Mouse (Mus musculus): ENCODE measurements around the gene Fmnl3. TPM values are rescaled to one million over a fixed set of nuclear protein-coding genes. Genes with fewer than 3 reads are reported as not detected.
"Not testable (repeated sequence)": the region's sequence is repeated elsewhere in the genome, so short reads cannot be mapped to it uniquely, and the experiment has no call there.

Fmnl3 gene
- total RNA-seq, 2 experiments from 2014 or later: 5.5 to 7.2 TPM

DNA sequence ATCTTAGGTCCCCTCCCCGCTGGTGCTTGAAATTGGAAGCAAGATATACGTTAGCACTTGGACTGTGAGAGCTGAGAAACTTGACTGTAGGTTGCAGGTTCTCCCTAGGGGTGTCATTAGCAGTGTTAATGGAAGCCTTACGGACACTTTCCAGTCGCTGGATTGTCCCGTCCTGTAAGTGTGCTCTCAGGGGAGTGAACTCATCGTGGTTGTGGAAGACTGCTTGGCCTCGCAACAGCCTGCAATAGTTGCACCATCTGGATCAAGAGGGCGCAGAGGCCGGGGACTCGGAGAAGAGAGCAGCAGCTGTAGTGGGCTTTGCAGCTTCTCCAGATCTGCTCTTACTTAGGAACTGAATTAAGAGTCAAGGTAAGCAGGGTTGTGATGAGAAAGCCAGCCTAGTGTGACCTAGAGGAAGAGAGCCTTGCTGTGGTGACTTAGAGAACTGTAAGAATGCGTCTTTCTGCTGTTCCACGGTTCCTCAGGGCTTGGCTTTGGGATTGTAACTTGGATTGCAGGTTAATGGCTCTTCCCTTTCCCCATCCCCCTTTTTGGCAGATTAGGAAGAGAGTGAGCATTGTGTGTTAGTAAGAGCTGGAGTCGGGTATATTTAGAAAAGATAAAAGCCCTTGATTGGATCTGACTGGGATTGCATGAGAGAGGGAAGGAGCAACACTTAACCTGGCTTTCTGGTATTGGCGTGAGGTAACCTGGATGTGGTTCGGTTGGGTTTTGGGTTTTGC, 29.4 kb upstream of the Fmnl3 start:
- DNase-seq: peak; percentile 50
- peak overlapping the region; percentile 26 for H3K4me3 ChIP-seq
- intact Hi-C loops (cut with DNase I): no loop called here
- H3K27ac ChIP-seq: peak overlapping the region; percentile 21
- no peak for TF ChIP-seq CTCF (IDR thresholded peaks at IDR 0.05)

DNA sequence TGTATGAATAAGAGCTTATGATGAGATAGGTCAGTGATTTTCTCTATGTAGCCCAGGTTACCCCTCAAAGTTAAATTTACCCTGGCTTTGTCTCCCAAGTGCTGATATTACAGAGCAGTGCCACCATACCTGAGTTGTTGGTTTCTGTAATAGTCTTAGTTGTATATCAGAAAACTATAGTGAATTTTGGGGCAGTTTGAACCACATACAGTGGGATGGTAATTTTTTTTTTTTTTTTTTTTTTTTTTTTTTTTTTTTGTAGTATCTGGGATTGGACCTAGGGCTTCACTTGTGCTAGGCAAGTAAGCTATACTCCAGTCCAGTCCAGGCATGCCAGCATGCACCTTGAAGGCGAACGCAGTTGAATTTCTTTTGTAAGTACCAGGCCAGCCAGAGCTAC, 27.3 kb upstream of the Fmnl3 start:
- Histone ChIP-seq H3K27ac (peak overlapping the region; percentile 55; the same call in 1 of the 2 replicates), H3K4me3 (no peak overlapping the region)
- intact Hi-C loops (cut with DNase I): no loop called here
- TF ChIP-seq CTCF (IDR thresholded peaks at IDR 0.05): no peak
- no peak for DNase-seq

DNA sequence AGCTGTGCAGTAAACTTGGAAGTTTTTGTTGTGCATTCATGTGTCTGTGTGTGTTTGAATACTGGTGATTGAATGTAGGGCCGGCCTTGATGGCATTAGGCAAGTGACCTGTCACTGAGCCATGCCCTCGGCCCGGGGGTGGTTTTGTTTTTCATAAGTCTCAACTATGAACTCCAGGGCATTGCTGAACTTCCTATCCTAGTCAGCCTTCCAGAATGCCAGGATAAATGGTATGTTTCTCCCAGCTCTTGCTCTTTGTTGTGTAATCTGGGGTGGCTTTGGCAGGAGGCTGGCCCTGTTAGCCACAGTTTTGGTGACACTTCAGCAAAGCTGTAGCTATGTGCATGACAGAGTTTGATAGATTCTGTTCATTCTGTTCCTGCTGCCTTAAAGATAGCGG, 26.6 kb upstream of the Fmnl3 start:
- peak overlapping the region; percentile 3; the same call in 1 of the 2 replicates for H3K4me3 ChIP-seq
- intact Hi-C loops (cut with DNase I): no loop called here
- peak; percentile 55 for DNase-seq
- peak overlapping the region; percentile 50 for H3K27ac ChIP-seq
- no peak for TF ChIP-seq CTCF (IDR thresholded peaks at IDR 0.05)

DNA sequence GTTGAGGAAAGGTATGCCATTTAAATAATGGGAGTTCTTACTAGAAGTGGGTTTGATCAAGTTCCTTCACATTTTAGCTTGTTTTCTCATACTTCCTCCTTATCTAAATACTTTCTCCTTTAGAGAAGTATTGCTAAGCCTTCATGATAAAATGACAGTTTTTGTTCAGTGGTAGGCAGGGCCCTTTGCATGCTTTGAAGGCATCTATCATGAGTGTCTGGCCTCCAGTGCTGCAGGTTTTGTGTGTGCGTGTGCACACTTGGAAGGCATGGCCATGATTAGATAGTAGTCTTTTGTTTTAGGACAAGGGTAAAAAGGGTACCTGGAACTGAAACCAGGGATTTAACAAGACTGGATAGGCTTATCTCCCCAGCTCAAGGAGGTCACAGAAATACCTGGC, 26.2 kb upstream of the Fmnl3 start:
- TF ChIP-seq CTCF (IDR thresholded peaks at IDR 0.05): no peak
- Histone ChIP-seq H3K27ac (peak overlapping the region; percentile 50), H3K4me3 (peak overlapping the region; percentile 3; the same call in 1 of the 2 replicates)
- no peak for DNase-seq
- intact Hi-C loops (cut with DNase I): no loop called here

DNA sequence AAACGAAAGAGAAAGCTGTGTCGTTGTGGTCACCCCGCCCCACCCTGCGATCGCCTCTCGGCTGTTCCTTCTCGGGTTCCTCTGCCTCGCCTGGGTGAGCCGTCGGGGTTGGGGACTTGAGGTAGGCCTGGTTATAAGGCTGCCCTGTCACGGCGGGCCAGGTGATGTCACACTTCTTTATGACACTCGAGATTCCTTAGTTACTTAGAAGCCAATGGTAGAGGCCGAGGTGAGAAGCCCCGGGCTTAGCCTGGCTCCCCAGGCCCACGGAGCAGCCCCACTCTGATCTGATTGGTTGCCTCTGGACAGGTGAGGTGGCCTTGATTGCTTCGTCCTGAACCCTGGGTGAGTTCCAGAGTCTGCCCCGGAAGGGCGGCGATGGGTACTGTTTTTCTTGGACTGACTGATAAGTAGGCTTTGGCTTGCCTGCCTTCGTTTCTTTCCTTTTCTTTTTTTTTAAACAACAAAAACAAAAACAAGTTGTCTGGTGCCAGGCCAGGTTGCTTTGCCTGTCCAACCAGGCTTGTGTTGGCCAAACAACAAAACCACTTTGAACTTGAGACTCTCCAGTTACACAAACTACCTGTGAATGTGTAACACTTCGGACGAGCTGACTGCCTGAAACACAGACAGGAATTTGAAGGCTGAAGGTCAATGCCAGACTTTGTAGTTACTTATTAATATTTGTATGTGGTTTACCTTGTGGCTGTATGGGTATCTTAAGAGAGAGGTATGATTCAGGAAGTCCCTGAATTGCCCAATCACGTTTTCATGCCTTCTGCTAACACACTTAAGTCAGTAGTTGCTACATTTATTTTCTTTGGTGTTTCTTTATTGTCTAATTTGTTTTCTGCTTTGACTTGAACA, 23.3 kb upstream of the Fmnl3 start:
- TF ChIP-seq CTCF (IDR thresholded peaks at IDR 0.05): no peak
- peak overlapping the region; percentile 93 for H3K4me3 ChIP-seq
- peak overlapping the region; percentile 99 for H3K27ac ChIP-seq
- intact Hi-C loops (cut with DNase I): no loop called here
- DNase-seq: no peak

DNA sequence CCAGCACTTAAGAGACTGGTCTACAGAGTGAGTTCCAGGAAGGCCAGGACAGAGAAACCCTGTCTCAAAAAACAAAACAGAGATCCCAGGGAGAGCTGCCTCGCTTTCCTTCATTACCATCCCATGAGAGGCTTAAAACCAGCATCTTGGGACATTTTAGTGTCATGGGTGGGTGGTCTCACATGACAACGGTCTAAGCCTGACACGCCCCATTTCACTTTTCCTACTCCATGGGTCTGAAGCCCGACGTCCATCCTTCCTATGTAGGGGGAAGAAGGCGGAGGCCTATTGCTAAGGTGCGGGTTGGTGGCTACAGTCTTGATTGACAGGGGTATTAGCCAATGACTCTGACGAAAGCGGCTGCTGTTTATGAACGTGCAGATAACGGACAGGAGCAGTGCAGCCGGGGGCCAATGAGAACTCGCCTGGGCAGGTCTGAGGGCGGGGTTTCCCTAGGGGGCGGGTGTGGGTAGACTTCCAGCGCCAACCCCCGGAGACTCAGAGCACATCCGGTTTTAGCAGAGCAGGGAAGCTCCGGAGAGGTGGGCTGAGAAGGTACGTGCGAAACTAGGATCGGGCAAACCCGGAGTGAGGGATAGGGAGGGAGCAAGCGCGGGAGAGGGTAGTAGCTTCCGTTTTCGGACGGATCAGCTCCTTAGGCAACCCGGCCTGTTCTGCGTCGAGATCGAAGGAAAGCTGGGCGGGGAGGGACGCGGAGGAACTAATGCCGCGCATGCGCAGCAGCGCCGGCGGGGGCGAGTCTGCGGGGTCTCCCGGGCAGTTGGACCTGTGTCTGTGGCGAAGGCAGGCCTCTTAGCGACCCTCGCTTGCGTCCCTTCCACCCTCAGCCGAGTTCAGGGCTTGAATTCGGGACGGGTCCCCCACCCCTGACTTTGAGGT, 22.5 kb upstream of the Fmnl3 start, which contains the start of gene Tmbim6:
Gene Tmbim6, plus strand, starts transcription at position 397 of the 900 bp plus-strand sequence.
- Histone ChIP-seq H3K27ac (peak within 1 kb of the TSS; percentile 99), H3K4me3 (peak within 1 kb of the TSS; percentile 93)
- TF ChIP-seq CTCF (IDR thresholded peaks at IDR 0.05): no peak
- peak; percentile 99 for DNase-seq
- intact Hi-C loops (cut with DNase I): no loop called here

DNA sequence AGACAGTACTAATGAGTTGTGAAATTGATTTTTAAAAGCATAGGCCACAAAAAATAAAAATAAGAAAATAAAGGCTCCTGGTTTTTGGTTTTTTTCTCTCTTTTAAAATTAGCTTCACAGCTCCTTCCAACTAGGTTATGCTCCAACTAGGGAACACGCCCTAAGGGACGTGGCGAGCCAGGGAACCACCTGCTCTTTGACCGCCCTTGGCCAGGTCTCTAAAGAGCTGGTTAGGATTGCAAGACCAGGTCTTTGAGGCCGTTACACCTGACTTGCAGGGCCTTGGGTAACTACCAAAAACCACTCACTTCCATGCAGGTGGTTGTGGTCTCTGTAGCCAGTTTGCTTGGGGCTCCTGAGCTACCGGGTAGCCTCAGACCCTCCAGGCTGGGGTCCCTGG, 21.7 kb upstream of the Fmnl3 start:
- intact Hi-C loops (cut with DNase I): no loop called here
- no peak for DNase-seq
- Histone ChIP-seq H3K27ac (peak overlapping the region; percentile 99), H3K4me3 (peak overlapping the region; percentile 93)
- TF ChIP-seq CTCF (IDR thresholded peaks at IDR 0.05): no peak

DNA sequence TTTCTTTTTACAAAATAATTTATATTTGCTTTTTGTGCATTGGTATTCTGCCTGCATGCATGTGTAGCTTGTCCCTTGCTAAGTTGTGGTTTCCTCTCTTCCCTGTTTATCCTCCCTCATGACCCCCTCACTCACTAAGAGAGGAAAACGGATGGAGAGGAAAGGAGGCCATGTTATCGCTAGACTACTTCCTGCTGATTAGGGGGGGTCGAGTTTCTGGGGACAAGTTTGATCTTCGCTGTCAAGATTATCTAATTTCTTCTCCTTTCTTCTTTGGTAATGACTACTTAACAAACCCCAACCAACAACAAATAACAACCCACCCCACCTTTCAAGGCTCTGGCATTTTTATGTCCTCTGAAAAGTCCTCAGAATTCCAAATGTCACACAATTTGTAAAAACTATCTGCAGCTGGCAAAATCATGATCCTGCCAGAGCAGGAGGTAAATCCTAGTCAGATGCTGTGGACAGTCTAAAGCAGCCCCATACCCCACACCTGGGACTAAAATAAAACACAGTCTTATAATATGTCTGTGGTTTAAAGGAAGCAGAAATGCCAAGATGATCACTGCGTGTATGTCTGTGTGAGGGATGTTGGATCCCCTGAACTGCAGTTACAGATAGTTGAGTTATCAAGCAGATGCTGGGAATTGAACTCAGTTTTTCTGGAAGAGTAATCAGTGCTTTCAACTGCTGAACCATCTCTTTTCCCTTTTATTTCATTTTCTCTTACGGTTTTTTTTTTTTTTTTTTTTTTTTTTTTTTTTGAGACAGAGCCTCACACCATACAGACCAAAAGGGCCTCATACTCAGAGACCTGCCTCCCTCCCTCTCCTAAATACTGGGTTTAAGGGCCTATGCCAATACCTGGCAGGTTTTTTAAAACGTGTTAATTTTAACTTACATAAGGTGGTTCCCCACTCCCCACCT, 20.5 kb upstream of the Fmnl3 start:
- DNase-seq: no peak
- H3K27ac ChIP-seq: no peak overlapping the region
- intact Hi-C loops (cut with DNase I): no loop called here
- TF ChIP-seq CTCF (IDR thresholded peaks at IDR 0.05): no peak
- H3K4me3 ChIP-seq: no peak overlapping the region

DNA sequence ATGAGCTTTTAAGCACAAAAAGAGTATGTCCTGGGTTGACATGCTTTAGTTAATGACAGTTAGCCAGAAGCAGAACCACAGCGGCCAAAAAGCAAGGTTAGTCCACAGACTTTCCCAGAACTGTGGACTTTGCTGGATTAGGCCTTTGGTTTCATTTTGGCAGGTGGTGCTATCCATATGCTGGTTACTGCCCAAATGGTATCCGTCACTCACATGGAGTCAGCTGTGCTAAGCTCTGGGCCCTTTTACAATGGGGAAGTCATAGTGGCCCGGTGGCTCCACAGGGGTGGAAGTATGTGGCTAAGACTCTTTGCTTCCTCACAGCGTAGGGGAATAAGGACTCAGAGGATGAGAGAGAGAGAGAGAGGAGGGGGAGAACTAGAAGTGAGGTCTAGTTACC, 17.7 kb upstream of the Fmnl3 start:
- intact Hi-C loops (cut with DNase I): no loop called here
- peak; percentile 39 for DNase-seq
- no peak for TF ChIP-seq CTCF (IDR thresholded peaks at IDR 0.05)
- no peak overlapping the region for H3K4me3 ChIP-seq
- H3K27ac ChIP-seq: no peak overlapping the region; the same call in 1 of the 2 replicates

DNA sequence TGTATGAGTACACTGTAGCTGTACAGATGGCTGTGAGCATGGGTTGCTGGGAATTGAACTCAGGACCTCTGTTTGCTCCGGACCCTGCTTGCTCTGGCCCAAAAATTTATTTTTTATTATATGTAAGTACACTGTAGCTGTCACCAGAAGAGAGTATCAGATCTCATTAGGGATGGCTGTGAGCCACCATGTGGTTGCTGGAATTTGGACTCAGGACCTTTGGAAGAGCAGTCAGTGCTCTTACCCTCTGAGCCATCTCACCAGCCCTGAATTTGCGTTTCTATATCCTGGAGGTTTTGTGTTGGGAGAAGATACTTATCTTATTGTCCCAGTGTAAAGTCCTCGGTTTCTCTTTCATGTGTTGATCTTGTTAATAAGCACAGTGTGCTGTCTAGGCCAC, 16.5 kb upstream of the Fmnl3 start:
- no peak overlapping the region for H3K27ac ChIP-seq
- DNase-seq: no peak
- no peak for TF ChIP-seq CTCF (IDR thresholded peaks at IDR 0.05)
- intact Hi-C loops (cut with DNase I): no loop called here
- H3K4me3 ChIP-seq: no peak overlapping the region

DNA sequence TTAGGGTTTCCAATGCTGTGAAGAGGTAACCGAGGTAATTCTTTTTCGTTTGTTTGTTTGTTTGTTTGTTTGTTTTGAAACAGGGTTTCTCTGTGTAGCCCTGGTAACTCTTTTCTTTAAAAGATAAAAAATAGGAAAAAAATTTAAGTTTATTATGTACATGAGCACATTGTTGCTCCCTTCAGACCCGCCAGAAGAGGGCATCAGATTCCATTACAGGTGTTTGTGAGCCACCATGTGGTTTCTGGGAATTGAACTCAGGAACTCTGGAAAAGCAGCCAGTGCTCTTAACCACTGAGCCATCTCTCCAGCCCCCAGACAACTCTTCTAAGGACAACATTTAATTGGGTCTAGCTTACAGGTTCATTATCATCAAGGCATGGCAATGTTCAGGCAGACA, 15.8 kb upstream of the Fmnl3 start:
- H3K27ac ChIP-seq; intact Hi-C loops (cut with DNase I); DNase-seq; H3K4me3 ChIP-seq: not testable (repeated sequence)
- TF ChIP-seq CTCF (IDR thresholded peaks at IDR 0.05): peak; percentile 38

All from gastrocnemius, adult 2 months (tissue).